Mouse (Mus musculus): ENCODE measurements at regions not wholly inside any gene's neighbourhood (a gene's known extent, or its start where the extent isn't known, plus 50 kb on each side); places are given as distances from the start of the nearest gene placed in this dataset.

- TF ChIP-seq CTCF (IDR thresholded peaks at IDR 0.05; ENCODE audit: low read depth) = no peak
- no peak for TF ChIP-seq EP300 (IDR thresholded peaks at IDR 0.05; ENCODE audit: low read depth)
These were observed 308.0 kb upstream of the Gm15217 start for GRCm38 (mm10) chr14:46071244-46071643.
